Mouse (Mus musculus) midbrain, embryonic 13.5 days (tissue): ENCODE results near the gene Bmf. TPM values are rescaled to one million over a fixed set of nuclear protein-coding genes. Genes with fewer than 3 reads are reported as not detected.

Experiments
- ATAC-seq: fragments of 200-750 bp; cut with Nextera tagmentation; 2 replicates; pipeline ENCODE4 v1.8.0; 2017; ENCODE audit warnings: mild to moderate bottlenecking, moderate TSS enrichment, moderate library complexity
- H3K27ac ChIP-seq: fragments of 300-500 bp; sonication (generic); 2 replicates; pipeline ENCODE4 v1.5.1; 2015; ENCODE audit warnings: inconsistent platforms, mild to moderate bottlenecking, moderate library complexity
- H3K27me3 ChIP-seq: fragments of 300-500 bp; sonication (generic); 2 replicates; pipeline ENCODE4 v1.6.1; 2015; ENCODE audit warnings: mild to moderate bottlenecking, inconsistent platforms
- H3K36me3 ChIP-seq: fragments of 300-500 bp; sonication (generic); 2 replicates; pipeline ENCODE4 v1.6.1; 2015; ENCODE audit warnings: mild to moderate bottlenecking, inconsistent platforms
- H3K4me1 ChIP-seq: fragments of 300-500 bp; sonication (generic); replicated peaks from 2 replicates; pipeline ENCODE4 v1.6.1; 2015; ENCODE audit warnings: inconsistent platforms
- H3K4me2 ChIP-seq: fragments of 300-500 bp; sonication (generic); replicated peaks from 2 replicates; pipeline ENCODE4 v1.6.1; 2015; ENCODE audit warnings: moderate library complexity, mild to moderate bottlenecking, inconsistent platforms
- H3K4me3 ChIP-seq: fragments of 300-500 bp; sonication (generic); replicated peaks from 2 replicates; pipeline ENCODE4 v1.5.1; 2015; ENCODE audit warnings: mild to moderate bottlenecking, inconsistent platforms
- H3K9ac ChIP-seq: fragments of 300-500 bp; sonication (generic); replicated peaks from 2 replicates; pipeline ENCODE4 v1.6.1; 2015; ENCODE audit warnings: mild to moderate bottlenecking, inconsistent platforms
- H3K9me3 ChIP-seq: fragments of 300-500 bp; sonication (generic); 2 replicates; pipeline ENCODE4 v1.6.1; 2016; ENCODE audit warnings: mild to moderate bottlenecking, inconsistent platforms
- WGBS: fragments of 180-500 bp; shearing (Covaris S2); methylation state at CpG from one replicate; pipeline ENCODE4 v1.1.7; 2015; 5-methylcytosine and 5-hydroxymethylcytosine counted together
- polyA plus RNA-seq: library from polyadenylated mRNA; unstranded; fragments of >200 nt; fragmentation: Nextera tagmentation; extraction: Ambion mirVana; gene quantifications from 2 replicates; pipeline ENCODE4 v1.2.1, GENCODE M21; 2015

Bmf gene
- polyA plus RNA-seq, 1 experiment from 2014 or later = 4.7 TPM

- 87% methylated on average over 1 of the region's 1 CpGs for WGBS
- H3K9ac ChIP-seq = no peak overlapping the region
- H3K27me3 ChIP-seq = peaks cover 18% of the 10 kb centered on the region
- peaks cover 2% of the 10 kb centered on the region; the same call in 1 of the 2 replicates for H3K36me3 ChIP-seq
- H3K9me3 ChIP-seq = no peaks in the 10 kb centered on the region
- H3K4me3 ChIP-seq = no peak overlapping the region
- H3K4me1 ChIP-seq = peaks cover 50% of the 10 kb centered on the region
- H3K27ac ChIP-seq = no peak overlapping the region
- ATAC-seq = no peak
- H3K4me2 ChIP-seq = no peak overlapping the region
These were observed 6.4 kb downstream of the Bmf start for GRCm38 (mm10) chr2:118542971-118543573.

GRCm38 (mm10) chr2:118541716-118542115, 7.8 kb downstream of the Bmf start:
- Histone ChIP-seq H3K9me3 (no peaks in the 10 kb centered on the region), H3K4me2 (no peak overlapping the region), H3K36me3 (peaks cover 2% of the 10 kb centered on the region; the same call in 1 of the 2 replicates), H3K27me3 (peaks cover 5% of the 10 kb centered on the region), H3K27ac (no peak overlapping the region), H3K4me3 (no peak overlapping the region), H3K4me1 (peaks cover 39% of the 10 kb centered on the region), H3K9ac (no peak overlapping the region)
- ATAC-seq = no peak
- 90% methylated on average over 3 of the region's 3 CpGs for WGBS

GRCm38 (mm10) chr2:118540691-118541117, 8.8 kb downstream of the Bmf start:
- H3K27ac ChIP-seq = no peak overlapping the region
- no peak overlapping the region for H3K4me2 ChIP-seq
- no peaks in the 10 kb centered on the region for H3K9me3 ChIP-seq
- ATAC-seq = no peak
- H3K36me3 ChIP-seq = peaks cover 2% of the 10 kb centered on the region; the same call in 1 of the 2 replicates
- whole genome bisulfite sequencing = 48% methylated on average over 6 of the region's 6 CpGs
- peaks cover 29% of the 10 kb centered on the region for H3K4me1 ChIP-seq
- no peak overlapping the region for H3K4me3 ChIP-seq
- H3K27me3 ChIP-seq = 0 out of 2 replicates have a peak, but pooled peaks cover 2% of the 10 kb centered on the region
- H3K9ac ChIP-seq = peak overlapping the region; percentile 34; the same call in 1 of the 2 replicates

GRCm38 (mm10) chr2:118539881-118540516, 9.5 kb downstream of the Bmf start:
- 57% methylated on average over 9 of the region's 9 CpGs for WGBS

GRCm38 (mm10) chr2:118539040-118539439, 10.4 kb downstream of the Bmf start:
- Histone ChIP-seq H3K27me3 (no peaks in the 10 kb centered on the region), H3K4me2 (no peak overlapping the region), H3K4me1 (peaks cover 14% of the 10 kb centered on the region), H3K27ac (no peak overlapping the region), H3K9me3 (no peaks in the 10 kb centered on the region), H3K4me3 (no peak overlapping the region), H3K9ac (no peak overlapping the region), H3K36me3 (peaks cover 2% of the 10 kb centered on the region; the same call in 1 of the 2 replicates)
- ATAC-seq = no peak
- WGBS = 77% methylated on average over 8 of the region's 8 CpGs

More at GRCm38 (mm10) chr2:118539881-118540516, 9.5 kb downstream of the Bmf start:
- no peak for ATAC-seq
- no peak overlapping the region for H3K27ac ChIP-seq
- H3K27me3 ChIP-seq = no peaks in the 10 kb centered on the region
- peaks cover 22% of the 10 kb centered on the region for H3K4me1 ChIP-seq
- H3K9me3 ChIP-seq = no peaks in the 10 kb centered on the region
- no peak overlapping the region for H3K4me2 ChIP-seq
- no peak overlapping the region for H3K4me3 ChIP-seq
- H3K36me3 ChIP-seq = peaks cover 2% of the 10 kb centered on the region; the same call in 1 of the 2 replicates
- H3K9ac ChIP-seq = no peak overlapping the region

GRCm38 (mm10) chr2:118537226-118537625, 12.3 kb downstream of the Bmf start:
- peaks cover 2% of the 10 kb centered on the region; the same call in 1 of the 2 replicates for H3K36me3 ChIP-seq
- H3K9me3 ChIP-seq = no peaks in the 10 kb centered on the region
- no peaks in the 10 kb centered on the region for H3K27me3 ChIP-seq
- H3K9ac ChIP-seq = no peak overlapping the region
- no peak for ATAC-seq
- H3K27ac ChIP-seq = no peak overlapping the region
- H3K4me2 ChIP-seq = no peak overlapping the region
- no peak overlapping the region for H3K4me3 ChIP-seq
- 61% methylated on average over 4 of the region's 4 CpGs for WGBS
- peaks cover 23% of the 10 kb centered on the region for H3K4me1 ChIP-seq

- 79% methylated on average over 8 of the region's 8 CpGs for WGBS
- ATAC-seq = no peak
- Histone ChIP-seq H3K9ac (no peak overlapping the region), H3K27ac (no peak overlapping the region), H3K4me1 (peaks cover 30% of the 10 kb centered on the region), H3K27me3 (no peaks in the 10 kb centered on the region), H3K36me3 (peaks cover 4% of the 10 kb centered on the region; the same call in 1 of the 2 replicates), H3K4me2 (no peak overlapping the region), H3K4me3 (no peak overlapping the region), H3K9me3 (no peaks in the 10 kb centered on the region)
These were observed 12.9 kb downstream of the Bmf start for GRCm38 (mm10) chr2:118536553-118536952.

- Histone ChIP-seq H3K4me2 (no peak overlapping the region), H3K4me1 (peaks cover 34% of the 10 kb centered on the region), H3K36me3 (peaks cover 4% of the 10 kb centered on the region; the same call in 1 of the 2 replicates), H3K9ac (no peak overlapping the region), H3K27ac (no peak overlapping the region), H3K4me3 (no peak overlapping the region), H3K27me3 (no peaks in the 10 kb centered on the region), H3K9me3 (no peaks in the 10 kb centered on the region)
- WGBS = 83% methylated on average over 6 of the region's 6 CpGs
- ATAC-seq = no peak
These were observed 13.4 kb downstream of the Bmf start for GRCm38 (mm10) chr2:118536111-118536510.

- no peak for ATAC-seq
- 71% methylated on average over 6 of the region's 6 CpGs for WGBS
- 0 out of 2 replicates have a peak overlapping the region, but pooled peaks have one; percentile 74 for H3K27ac ChIP-seq
These were observed 15.5 kb downstream of the Bmf start for GRCm38 (mm10) chr2:118533969-118534368.

GRCm38 (mm10) chr2:118532855-118533675, 16.4 kb downstream of the Bmf start:
- Histone ChIP-seq H3K27ac (peak overlapping the region; percentile 74), H3K36me3 (0 out of 2 replicates have a peak, but pooled peaks cover 2% of the 10 kb centered on the region), H3K9ac (no peak overlapping the region), H3K27me3 (no peaks in the 10 kb centered on the region), H3K4me1 (peaks cover 48% of the 10 kb centered on the region), H3K4me3 (no peak overlapping the region), H3K9me3 (no peaks in the 10 kb centered on the region), H3K4me2 (no peak overlapping the region)
- ATAC-seq = peak; percentile 57
- 6% methylated on average over 6 of the region's 6 CpGs for WGBS

More at GRCm38 (mm10) chr2:118533969-118534368, 15.5 kb downstream of the Bmf start:
- H3K9ac ChIP-seq = no peak overlapping the region
- peaks cover 4% of the 10 kb centered on the region; the same call in 1 of the 2 replicates for H3K36me3 ChIP-seq
- no peak overlapping the region for H3K4me2 ChIP-seq
- no peak overlapping the region for H3K4me3 ChIP-seq
- H3K9me3 ChIP-seq = no peaks in the 10 kb centered on the region
- H3K4me1 ChIP-seq = peaks cover 48% of the 10 kb centered on the region
- no peaks in the 10 kb centered on the region for H3K27me3 ChIP-seq

- H3K27ac ChIP-seq = 0 out of 2 replicates have a peak overlapping the region, but pooled peaks have one; percentile 14
- no peak overlapping the region for H3K4me3 ChIP-seq
- no peaks in the 10 kb centered on the region for H3K9me3 ChIP-seq
- ATAC-seq = peak; percentile 10; the same call in 1 of the 2 replicates
- no peak overlapping the region for H3K9ac ChIP-seq
- H3K4me2 ChIP-seq = no peak overlapping the region
- no peaks in the 10 kb centered on the region for H3K27me3 ChIP-seq
- WGBS = 26% methylated on average over 10 of the region's 10 CpGs
- 0 out of 2 replicates have a peak, but pooled peaks cover 2% of the 10 kb centered on the region for H3K36me3 ChIP-seq
- H3K4me1 ChIP-seq = peaks cover 48% of the 10 kb centered on the region
These were observed 17.1 kb downstream of the Bmf start for GRCm38 (mm10) chr2:118532401-118532800.
